Mouse (Mus musculus) small intestine, adult 2 months (tissue): ENCODE measurements around the gene Ptdss2.

Experiments
- CTCF ChIP-seq: fragments of 200-500 bp; IDR thresholded peaks from 2 replicates; pipeline ENCODE4 v1.5.1; 2012; ENCODE audit warnings: low read depth, mild to moderate bottlenecking, control low read depth, inconsistent platforms, low read length, moderate library complexity, mixed read lengths; ENCODE audit not compliant: insufficient replicate concordance, insufficient read length; ENCODE audit errors: extremely low read depth
- POLR2A ChIP-seq: fragments of 200-500 bp; IDR thresholded peaks from 2 replicates; pipeline ENCODE4 v1.6.1; 2012; ENCODE audit warnings: low read depth, mild to moderate bottlenecking, control low read depth, inconsistent platforms, low read length, moderate library complexity

GRCm38 (mm10) chr7:141087894-141088293 is 34.3 kb upstream of the Ptdss2 start:
- TF ChIP-seq CTCF (no peak), POLR2A (no peak)
